Mouse (Mus musculus): ENCODE measurements around the gene Pkdrej.

The Pkdrej gene

DNA sequence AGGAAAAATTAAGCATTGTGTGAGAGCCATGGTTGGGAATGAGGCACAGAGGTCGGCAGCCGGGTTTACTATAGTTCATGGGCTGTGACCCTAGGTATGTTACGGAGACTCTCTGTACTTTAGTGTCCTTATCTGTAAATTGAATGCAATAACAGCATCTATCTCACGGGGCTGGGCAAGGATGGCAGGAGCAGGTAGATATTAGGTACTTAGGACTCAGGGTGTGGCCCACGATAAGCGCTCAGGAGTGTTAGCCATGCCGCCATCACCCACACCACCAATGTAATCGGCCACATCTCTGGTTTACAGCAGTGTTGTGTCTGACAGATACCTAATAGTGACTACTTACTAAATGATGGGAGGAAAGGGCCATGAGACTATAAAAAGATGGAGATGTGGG lies 52.5 kb downstream of the Pkdrej start:
- no peak for DNase-seq (ENCODE audit: inconsistent ontology term)

DNA sequence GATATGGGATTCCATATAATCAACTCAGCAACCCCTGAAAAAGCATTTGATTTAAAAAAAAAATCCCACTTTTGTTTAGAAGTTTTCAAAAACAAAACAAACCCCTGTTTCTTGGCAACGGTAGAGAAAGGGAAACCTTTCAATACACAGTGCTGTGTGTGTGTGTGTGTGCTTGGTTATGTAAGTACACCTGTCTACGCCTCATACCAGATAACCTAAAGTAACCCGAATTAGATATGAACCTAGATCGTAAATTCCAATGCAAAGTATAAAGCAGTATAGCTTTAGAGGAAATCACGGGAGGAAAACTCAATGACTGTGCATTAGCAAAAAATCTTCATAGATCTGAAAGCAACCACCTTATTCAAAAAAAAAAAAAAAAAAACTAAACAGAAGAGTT lies 54.9 kb downstream of the Pkdrej start:
- no peak for DNase-seq (ENCODE audit: inconsistent ontology term)

DNA sequence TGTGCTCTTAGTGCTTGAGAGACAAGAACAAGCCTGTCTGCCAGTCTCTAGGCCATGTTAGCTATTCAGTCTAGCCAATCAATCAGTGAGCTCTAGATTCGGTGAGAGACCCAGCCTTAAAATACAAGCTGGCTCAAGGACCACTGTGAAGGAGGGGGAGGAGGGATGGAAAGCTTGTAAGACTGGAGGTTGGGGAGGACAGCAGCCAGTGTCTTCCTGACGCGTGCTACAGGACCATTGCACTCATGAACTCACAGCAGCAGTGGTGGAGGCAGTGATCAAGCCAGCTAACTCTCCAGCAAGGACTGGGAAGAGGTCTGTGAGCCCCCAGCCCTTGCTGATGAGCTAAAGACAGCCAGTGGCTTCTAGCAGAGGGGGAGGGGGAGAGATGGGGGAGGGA lies 56.5 kb downstream of the Pkdrej start:
- DNase-seq (ENCODE audit: inconsistent ontology term) = no peak

Data from Muller cell, postnatal 12 days (primary cell).